Mouse (Mus musculus): ENCODE data around the gene Tk2. TPM values are rescaled to one million over a fixed set of nuclear protein-coding genes. Genes with fewer than 3 reads are reported as not detected.

The Tk2 gene
- 15.8 and 17.6 TPM in 2 replicates for polyA plus RNA-seq (2012)

GRCm38 (mm10) chr8:104248276-104248675 lies at the start of gene Tk2:
Tk2 (minus strand) TSS chr8:104248558.

GRCm38 (mm10) chr8:104293081-104293480 lies 44.7 kb upstream of the Tk2 start, which contains the start of gene Cmtm2a:
Cmtm2a (minus strand) TSS chr8:104293181.

GRCm38 (mm10) chr8:104250439-104251367 lies 2.3 kb upstream of the Tk2 start, which contains the start of gene Cklf:
Cklf (plus strand) TSS chr8:104250861.

Other genes starting within 250 kb of the Tk2 start
- 0.01 TPM in 1 of 2 replicates, not detected in the other for gene Cdh5, start 146.9 kb downstream of the Tk2 start, polyA plus RNA-seq (2012)
- gene Bean1, start 78.1 kb downstream of the Tk2 start, polyA plus RNA-seq (2012) = not detected in 2 replicates
- gene Cklf, start 2.3 kb upstream of the Tk2 start, polyA plus RNA-seq (2012) = 6.2 and 11.1 TPM in 2 replicates
- gene Cmtm2a, start 44.6 kb upstream of the Tk2 start, polyA plus RNA-seq (2012) = not detected in 2 replicates
- not detected in 2 replicates for gene Gm45711, start 61.5 kb upstream of the Tk2 start, polyA plus RNA-seq (2012)
- gene Cmtm1, start 61.6 kb upstream of the Tk2 start, polyA plus RNA-seq (2012) = not detected in 2 replicates
- not detected in 2 replicates for gene Gm11020, start 73.0 kb upstream of the Tk2 start, polyA plus RNA-seq (2012)
- not detected in 2 replicates for gene Cmtm2b, start 73.7 kb upstream of the Tk2 start, polyA plus RNA-seq (2012)
- gene Cmtm3, start 90.9 kb upstream of the Tk2 start, polyA plus RNA-seq (2012) = 79.5 and 81.5 TPM in 2 replicates
- gene Cmtm4, start 147.2 kb upstream of the Tk2 start, polyA plus RNA-seq (2012) = 0.90 and 0.96 TPM in 2 replicates
- 13.9 and 20.8 TPM in 2 replicates for gene Dync1li2, start 194.5 kb upstream of the Tk2 start, polyA plus RNA-seq (2012)

All from megakaryocyte-erythroid progenitor cell, adult 5 weeks (primary cell).